Mouse (Mus musculus) hindbrain, postnatal 0 days (tissue): Measurements from ENCODE around the gene Hoxc6. TPM values are rescaled to one million over a fixed set of nuclear protein-coding genes. Genes with fewer than 3 reads are reported as not detected.
A peak's percentile ranks its signal among the peaks of the same experiment; 100 is the strongest.

Source experiments
- ATAC-seq: fragments of 200-750 bp; cut with Nextera tagmentation; 2 replicates; pipeline ENCODE4 v1.8.0; 2017; ENCODE audit warnings: mild to moderate bottlenecking, moderate TSS enrichment, moderate library complexity
- DNase-seq: peaks from one replicate; pipeline ENCODE4 v3.0.0-alpha.2; 2015; ENCODE audit warnings: low spot score
- H3K27ac ChIP-seq: fragments of 300-500 bp; sonication (generic); 2 replicates; pipeline ENCODE4 v1.5.1; 2014; ENCODE audit warnings: mild to moderate bottlenecking
- H3K27me3 ChIP-seq: fragments of 300-500 bp; sonication (generic); 2 replicates; pipeline ENCODE4 v1.6.1; 2014; ENCODE audit warnings: low read length, mixed read lengths; ENCODE audit not compliant: insufficient read depth
- H3K36me3 ChIP-seq: fragments of 300-500 bp; sonication (generic); 2 replicates; pipeline ENCODE4 v1.6.1; 2014; ENCODE audit warnings: low read length, mixed read lengths; ENCODE audit not compliant: insufficient read depth
- H3K4me1 ChIP-seq: fragments of 300-500 bp; sonication (generic); 2 replicates; pipeline ENCODE4 v1.6.1; 2014; ENCODE audit warnings: antibody characterized with exemption, low read length, mixed read lengths; ENCODE audit not compliant: insufficient read depth
- H3K4me2 ChIP-seq: fragments of 300-500 bp; sonication (generic); 2 replicates; pipeline ENCODE4 v1.6.1; 2014; ENCODE audit warnings: low read depth, mild to moderate bottlenecking, low read length, moderate library complexity, mixed read lengths
- H3K4me3 ChIP-seq: fragments of 300-500 bp; sonication (generic); 2 replicates; pipeline ENCODE4 v1.5.1; 2014; ENCODE audit warnings: low read length
- H3K9ac ChIP-seq: fragments of 300-500 bp; sonication (generic); replicated peaks from 2 replicates; pipeline ENCODE4 v1.6.1; 2014; ENCODE audit warnings: mild to moderate bottlenecking, low read length, moderate library complexity, mixed read lengths
- H3K9me3 ChIP-seq: fragments of 300-500 bp; sonication (generic); 2 replicates; pipeline ENCODE4 v1.6.1; 2016; ENCODE audit warnings: low read length, mixed read lengths
- CTCF ChIP-seq: IDR thresholded peaks from 2 replicates; pipeline ENCODE4 v1.5.1; 2016; ENCODE audit warnings: antibody characterized with exemption, control low read depth, low read depth
- WGBS: fragments of 180-500 bp; shearing (Covaris S2); extraction: QIAGEN DNeasy Blood & Tissue Kit; methylation state at CpG from one replicate; pipeline ENCODE4 v1.1.7; 2014; 5-methylcytosine and 5-hydroxymethylcytosine counted together
- polyA plus RNA-seq: library from polyadenylated mRNA; unstranded; fragments of >200 nt; fragmentation: Nextera tagmentation; extraction: Ambion mirVana; gene quantifications from 2 replicates; pipeline ENCODE4 v1.2.1, GENCODE M21; 2015
- total RNA-seq: library from RNA; depleted of rRNA; stranded (reverse); fragments of >200 nt; gene quantifications from 2 replicates; pipeline ENCODE4 v1.2.3, GENCODE M21; 2014

Gene Hoxc6
- total and polyA plus RNA-seq, 2 experiments from 2014 or later: 0.59 to 1.4 TPM

DNA sequence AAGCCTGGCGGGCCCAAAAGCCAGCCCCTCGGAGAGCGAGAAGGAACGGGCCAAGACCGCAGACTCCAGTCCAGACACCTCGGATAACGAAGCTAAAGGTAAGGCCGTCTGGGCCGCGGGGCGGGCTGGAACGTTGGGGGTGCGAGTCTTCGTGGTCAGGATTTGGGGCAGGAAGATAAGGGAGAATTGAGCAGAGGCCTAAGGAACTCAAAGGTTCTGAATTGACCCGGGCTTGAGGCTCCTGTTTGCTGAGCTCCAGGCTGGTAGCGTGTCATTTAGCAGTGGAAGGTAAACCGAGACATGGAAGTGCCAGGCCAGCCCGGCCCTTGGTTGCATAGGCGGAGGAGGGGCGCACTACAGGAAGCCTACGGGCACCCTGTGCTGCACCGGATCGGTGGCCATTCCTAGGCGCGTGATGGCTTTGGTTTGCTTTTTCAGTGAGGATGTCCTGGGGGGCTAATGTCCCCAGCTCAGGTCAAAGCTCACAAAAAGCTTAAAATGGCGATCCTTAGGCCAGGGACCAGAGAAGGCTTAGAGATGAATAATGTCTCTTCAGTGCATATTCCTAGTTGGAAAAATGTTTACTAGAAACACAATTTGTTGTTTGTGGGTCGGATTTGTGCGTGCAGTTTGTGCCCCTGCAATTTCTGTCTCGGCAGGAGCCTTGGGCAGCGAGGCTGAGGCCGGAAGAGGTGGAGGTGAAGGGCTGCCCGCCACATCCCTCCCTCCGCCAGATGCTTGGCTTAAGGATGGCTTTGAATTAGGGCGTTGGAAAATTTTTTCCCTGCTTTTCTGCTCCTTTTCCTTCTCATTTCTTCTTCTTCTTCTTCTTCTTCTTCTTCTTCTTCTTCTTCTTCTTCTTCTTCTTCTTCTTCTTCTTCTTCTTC, 30.3 kb upstream of the Hoxc6 start:
- 3% methylated on average over 34 of the region's 34 CpGs for WGBS

DNA sequence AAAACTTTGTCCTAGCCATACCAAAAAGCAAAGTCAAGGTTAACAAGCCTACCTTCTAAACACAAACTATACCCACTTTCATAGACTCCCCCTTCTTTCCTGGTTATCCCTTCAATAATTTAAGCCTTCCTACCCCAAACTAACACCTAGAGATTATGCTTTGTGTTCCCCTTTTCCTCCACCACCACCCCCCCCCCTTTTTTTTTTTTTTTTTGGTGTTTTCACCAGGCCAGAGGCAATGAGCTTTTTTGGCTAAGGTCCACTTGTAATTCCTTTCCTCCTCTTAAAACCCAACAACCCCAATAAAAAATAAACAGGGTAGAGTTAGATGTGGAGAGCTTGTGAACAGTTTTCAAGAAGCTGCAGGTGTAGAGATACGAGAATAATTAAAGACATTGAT, 28.8 kb upstream of the Hoxc6 start:
- Histone ChIP-seq H3K27ac (no peak overlapping the region), H3K36me3 (no peaks in the 10 kb centered on the region), H3K4me2 (no peak overlapping the region), H3K4me1 (no peaks in the 10 kb centered on the region), H3K9me3 (no peaks in the 10 kb centered on the region), H3K4me3 (no peak overlapping the region), H3K9ac (no peak overlapping the region), H3K27me3 (peaks cover 98% of the 10 kb centered on the region)
- no peak for TF ChIP-seq CTCF
- WGBS: 34% methylated on average over 1 of the region's 1 CpGs
- ATAC-seq (no peak), DNase-seq (no peak)

More for the DNA sequence above, 30.3 kb upstream of the Hoxc6 start:
- H3K4me3 ChIP-seq: no peak overlapping the region
- no peak overlapping the region for H3K4me2 ChIP-seq
- peaks cover 98% of the 10 kb centered on the region for H3K27me3 ChIP-seq
- DNase-seq (no peak), ATAC-seq (no peak)
- no peaks in the 10 kb centered on the region for H3K4me1 ChIP-seq
- no peak overlapping the region for H3K9ac ChIP-seq
- H3K36me3 ChIP-seq: no peaks in the 10 kb centered on the region
- no peak overlapping the region for H3K27ac ChIP-seq
- no peaks in the 10 kb centered on the region for H3K9me3 ChIP-seq
- no peak for TF ChIP-seq CTCF

DNA sequence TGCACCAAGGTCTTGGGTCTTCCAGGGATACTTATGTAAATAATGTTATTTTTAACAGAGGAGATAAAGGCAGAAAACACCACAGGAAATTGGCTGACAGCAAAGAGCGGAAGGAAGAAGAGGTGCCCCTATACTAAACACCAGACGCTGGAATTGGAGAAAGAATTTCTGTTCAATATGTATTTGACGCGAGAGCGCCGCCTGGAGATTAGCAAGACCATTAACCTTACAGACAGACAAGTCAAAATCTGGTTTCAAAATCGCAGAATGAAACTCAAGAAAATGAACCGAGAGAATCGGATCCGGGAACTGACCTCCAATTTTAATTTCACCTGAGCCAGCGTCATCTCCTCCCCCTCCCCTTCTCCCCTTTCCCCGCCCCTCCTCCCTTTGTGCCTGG, 27.3 kb upstream of the Hoxc6 start:
- WGBS: 2% methylated on average over 12 of the region's 12 CpGs
- no peak overlapping the region for H3K27ac ChIP-seq

DNA sequence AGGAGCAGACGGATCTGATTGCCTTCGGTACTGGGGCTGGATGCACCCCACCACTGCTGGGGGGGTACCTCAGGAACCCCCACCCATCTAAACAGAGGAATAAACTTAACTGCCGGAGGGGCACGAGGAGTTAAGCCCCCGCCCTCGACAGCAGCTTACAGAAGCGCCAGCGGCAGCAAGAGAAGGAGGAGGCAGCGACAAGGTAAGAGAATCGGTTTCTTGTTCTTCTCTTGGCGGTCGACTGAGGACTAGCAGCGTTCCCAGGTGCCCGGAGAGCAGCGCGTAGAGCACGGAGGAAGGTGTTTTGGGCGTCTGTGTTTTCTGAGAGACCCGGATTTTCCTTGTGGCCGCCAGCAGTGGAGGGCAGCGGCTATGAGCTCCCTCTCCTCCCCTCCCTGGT, 25.8 kb upstream of the Hoxc6 start:
- TF ChIP-seq CTCF: no peak
- Histone ChIP-seq H3K4me2 (no peak overlapping the region), H3K9ac (no peak overlapping the region), H3K27ac (no peak overlapping the region), H3K9me3 (no peaks in the 10 kb centered on the region), H3K4me1 (no peaks in the 10 kb centered on the region), H3K27me3 (peaks cover 97% of the 10 kb centered on the region), H3K36me3 (no peaks in the 10 kb centered on the region), H3K4me3 (no peak overlapping the region)
- ATAC-seq (no peak), DNase-seq (no peak)
- WGBS: 2% methylated on average over 20 of the region's 21 CpGs

More for the DNA sequence above, 27.3 kb upstream of the Hoxc6 start:
- peaks cover 98% of the 10 kb centered on the region for H3K27me3 ChIP-seq
- H3K9ac ChIP-seq: no peak overlapping the region
- peak; percentile 45 for TF ChIP-seq CTCF
- H3K36me3 ChIP-seq: no peaks in the 10 kb centered on the region
- H3K4me2 ChIP-seq: no peak overlapping the region
- DNase-seq: peak; percentile 64
- no peak for ATAC-seq
- no peaks in the 10 kb centered on the region for H3K4me1 ChIP-seq
- H3K4me3 ChIP-seq: no peak overlapping the region
- H3K9me3 ChIP-seq: no peaks in the 10 kb centered on the region

DNA sequence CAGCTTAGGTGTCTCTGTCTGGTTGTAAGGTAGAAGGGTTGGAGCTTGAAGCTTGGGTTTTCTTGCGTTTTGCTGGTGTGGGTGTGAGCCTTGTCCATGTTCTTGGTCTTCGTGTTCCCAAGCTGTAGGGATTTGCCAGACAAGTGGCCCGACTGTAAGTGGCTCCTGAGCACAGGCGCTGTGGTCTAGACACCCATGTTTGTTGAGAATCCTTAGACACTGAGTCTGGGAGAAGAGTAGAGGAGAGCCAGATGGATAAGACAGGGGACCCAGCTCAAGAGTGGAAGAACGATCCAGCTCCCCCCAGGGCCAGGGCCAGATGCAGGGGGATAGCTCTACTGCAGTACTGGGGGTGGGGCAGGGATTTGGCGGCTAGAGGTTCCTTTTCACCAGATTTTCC, 25.3 kb upstream of the Hoxc6 start:
- Histone ChIP-seq H3K4me3 (no peak overlapping the region), H3K27ac (no peak overlapping the region), H3K4me1 (no peaks in the 10 kb centered on the region), H3K27me3 (peaks cover 97% of the 10 kb centered on the region), H3K4me2 (no peak overlapping the region), H3K9ac (no peak overlapping the region), H3K9me3 (no peaks in the 10 kb centered on the region), H3K36me3 (no peaks in the 10 kb centered on the region)
- no peak for ATAC-seq
- no peak for DNase-seq
- no peak for TF ChIP-seq CTCF
- WGBS: 3% methylated on average over 6 of the region's 6 CpGs

DNA sequence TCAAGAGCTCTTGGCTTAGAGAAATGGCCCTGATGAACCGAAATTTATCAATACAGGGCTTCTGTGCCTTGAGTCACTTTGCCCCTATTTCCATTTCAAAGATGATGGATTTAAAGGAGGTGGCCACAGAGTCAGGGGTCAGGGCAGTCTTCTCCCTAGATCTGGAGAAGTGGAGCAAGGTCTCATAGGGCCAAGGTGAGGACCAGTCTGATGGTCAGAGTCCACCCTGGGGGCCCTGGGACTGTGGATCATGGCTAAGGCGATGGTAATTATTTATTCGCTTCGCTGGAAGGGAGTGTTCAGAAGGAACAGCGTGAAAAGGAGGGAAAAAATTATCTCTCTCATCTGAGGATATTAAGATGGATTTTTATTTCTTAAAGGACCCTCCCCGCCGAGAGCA, 23.0 kb upstream of the Hoxc6 start:
- peaks cover 97% of the 10 kb centered on the region for H3K27me3 ChIP-seq
- H3K9me3 ChIP-seq: no peaks in the 10 kb centered on the region
- no peak for ATAC-seq
- no peaks in the 10 kb centered on the region for H3K4me1 ChIP-seq
- H3K36me3 ChIP-seq: no peaks in the 10 kb centered on the region
- H3K4me2 ChIP-seq: no peak overlapping the region
- no peak overlapping the region for H3K27ac ChIP-seq
- no peak for TF ChIP-seq CTCF
- no peak for DNase-seq
- no peak overlapping the region for H3K9ac ChIP-seq
- WGBS: 8% methylated on average over 7 of the region's 7 CpGs
- no peak overlapping the region for H3K4me3 ChIP-seq

DNA sequence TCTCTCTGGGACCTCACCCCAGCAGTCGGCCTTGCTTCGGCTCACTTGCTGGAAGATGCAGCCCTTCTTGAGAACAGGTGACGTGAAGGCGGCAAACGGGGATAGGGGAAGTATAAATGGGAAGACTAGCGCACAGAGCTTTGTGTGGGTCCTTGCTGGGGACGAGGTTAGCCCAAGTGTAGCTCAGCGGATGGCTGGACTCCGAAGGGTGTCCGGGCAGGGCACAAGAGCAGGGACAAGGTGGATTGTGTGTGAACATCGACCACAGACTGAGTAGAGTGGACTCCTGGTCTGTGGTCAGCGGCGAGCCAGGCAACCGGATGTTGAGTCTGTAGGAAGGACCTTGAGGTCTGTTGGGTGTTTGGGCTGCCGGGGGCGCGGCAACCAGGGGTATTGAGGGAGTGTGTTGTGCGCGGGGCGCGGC, 22.4 kb upstream of the Hoxc6 start:
- H3K9ac ChIP-seq: no peak overlapping the region
- no peak overlapping the region for H3K27ac ChIP-seq
- no peak overlapping the region for H3K4me2 ChIP-seq
- ATAC-seq (no peak), DNase-seq (no peak)
- TF ChIP-seq CTCF: no peak
- no peak overlapping the region for H3K4me3 ChIP-seq
- no peaks in the 10 kb centered on the region for H3K4me1 ChIP-seq
- H3K36me3 ChIP-seq: no peaks in the 10 kb centered on the region
- H3K9me3 ChIP-seq: no peaks in the 10 kb centered on the region
- under 1% methylated on average over 21 of the region's 21 CpGs for WGBS
- H3K27me3 ChIP-seq: peaks cover 92% of the 10 kb centered on the region
